Comparison of ENCODE assay signal across 16 mouse cellular contexts in the genomic region with DNA sequence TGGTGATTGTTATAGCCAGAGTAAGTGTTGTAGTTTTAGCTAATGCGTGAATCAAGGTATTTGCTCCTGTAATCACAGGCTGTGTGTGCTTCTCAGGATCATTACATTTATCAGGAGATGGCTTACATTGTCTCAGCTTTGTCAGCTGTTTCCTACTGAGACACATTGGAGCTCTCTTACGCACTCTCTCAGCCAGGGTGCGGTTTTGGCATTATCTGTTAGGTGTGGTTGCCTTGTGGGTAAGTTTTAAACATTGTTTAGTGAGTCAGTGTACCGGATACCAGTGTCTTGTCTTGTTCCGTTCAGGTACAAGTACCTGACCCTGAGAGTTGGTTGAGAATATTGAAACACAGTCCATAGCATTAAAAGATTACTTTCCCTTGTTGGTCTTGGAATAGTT.
"Had no signal": no experiment of that assay in that cellular context is flagged by ENCODE, and none has a peak within 500 bp of the region (broad histone marks: within the 10 kb centered on the region; RNA-seq: fewer than 3 reads in every experiment).

No protein-coding gene starts in this region.

- H3K9me3 ChIP-seq: liver, embryonic 15.5 days; lung, embryonic 15.5 days; midbrain, embryonic 13.5 days; midbrain, embryonic 15.5 days; neural tube, embryonic 12.5 days had no signal

- H3K27ac ChIP-seq: liver, embryonic 15.5 days; lung, embryonic 15.5 days; macrophage; midbrain, embryonic 13.5 days; midbrain, embryonic 15.5 days; neural tube, embryonic 12.5 days had no signal

- H3K9ac ChIP-seq: liver, embryonic 15.5 days; liver, postnatal 0 days; lung, embryonic 15.5 days; midbrain, embryonic 13.5 days; midbrain, embryonic 15.5 days; neural tube, embryonic 12.5 days had no signal

- H3K27me3 ChIP-seq: liver, embryonic 15.5 days; lung, embryonic 15.5 days; midbrain, embryonic 13.5 days; midbrain, embryonic 15.5 days; neural tube, embryonic 12.5 days had no signal

- H3K4me3 ChIP-seq: liver, embryonic 15.5 days; lung, embryonic 15.5 days; midbrain, embryonic 13.5 days; midbrain, embryonic 15.5 days; neural tube, embryonic 12.5 days had no signal

- ATAC-seq: liver, postnatal 0 days; lung, postnatal 0 days; midbrain, embryonic 13.5 days; midbrain, embryonic 15.5 days had no signal

- DNase-seq: liver, postnatal 0 days; lung, adult 2 months; lung, postnatal 14 days; lung, postnatal 36 days; right cerebral cortex, postnatal 14 days; spleen, adult 18-20 months; thymus, adult 18-20 months; thymus, postnatal 14 days; thymus, postnatal 36 days had no signal
